Mouse (Mus musculus) granulocyte monocyte progenitor cell, adult 5-6 weeks (primary cell): ENCODE measurements around the gene Gm4792. TPM values are rescaled to one million over a fixed set of nuclear protein-coding genes. Genes with fewer than 3 reads are reported as not detected.

Experiments
- ATAC-seq: replicated peaks from 2 replicates; pipeline ENCODE4 v1.8.0; 2016; ENCODE audit warnings: mild to moderate bottlenecking, moderate TSS enrichment, inconsistent platforms; ENCODE audit not compliant: poor library complexity, severe bottlenecking
- total RNA-seq, 2 experiments: library from RNA; stranded (forward) in 1 of 2; stranded (reverse) in 1 of 2; fragments of 200-712, 200-1000 nt in 1 of 2; fragments of >200 nt in 1 of 2; fragmentation: Nextera tagmentation in 1 of 2; gene quantifications; 2 replicates each; pipeline ENCODE4 v1.2.3; 2014 to 2017

The Gm4792 gene
- total RNA-seq, 2 experiments from 2014 or later: not detected

DNA sequence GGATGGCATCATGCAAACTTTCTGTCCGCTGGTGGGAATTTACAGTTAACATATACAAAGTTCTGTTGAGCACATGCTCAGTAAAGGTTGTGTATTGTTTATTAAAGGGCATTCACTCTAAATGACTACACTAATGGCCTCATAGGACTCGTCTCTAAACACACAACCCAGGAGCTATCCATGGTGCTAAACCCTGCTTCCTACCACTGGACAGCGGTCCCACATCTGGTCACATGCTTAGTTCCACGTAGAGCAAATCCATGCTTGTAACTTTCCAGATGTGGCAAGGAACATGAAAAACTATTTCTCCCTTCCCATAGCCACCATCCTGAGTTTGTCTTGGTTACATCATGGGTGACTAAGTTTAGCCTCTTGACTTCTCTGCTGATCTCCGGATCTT is 7.0 kb upstream of the Gm4792 start:
- no peak for ATAC-seq

DNA sequence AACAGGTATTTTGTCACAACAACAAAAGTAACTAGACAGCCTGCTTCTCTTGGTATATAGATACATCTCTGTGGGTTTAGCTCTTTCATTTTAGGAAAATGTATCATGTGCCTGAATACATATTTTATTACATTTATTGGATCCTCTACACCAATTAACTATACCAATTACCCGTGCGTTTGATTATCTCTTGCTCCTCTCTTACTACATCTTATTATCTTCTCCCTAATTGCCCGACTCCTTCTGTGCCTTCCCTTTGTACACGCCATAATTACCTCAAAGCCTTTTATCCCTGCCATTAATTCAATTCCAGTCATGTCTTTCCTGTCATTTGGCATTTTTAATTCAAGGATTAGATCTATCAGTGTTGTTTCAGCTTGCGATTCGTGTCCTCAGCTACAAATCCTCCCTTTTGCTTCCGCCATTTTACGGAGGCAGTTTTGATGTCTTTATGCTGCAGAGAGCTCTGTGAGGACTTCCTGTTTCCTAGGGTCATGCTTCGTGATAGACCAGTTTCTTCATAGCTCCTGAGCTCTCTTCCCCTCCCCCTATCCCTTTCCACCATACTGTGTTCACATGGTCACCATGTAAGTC is 5.7 kb upstream of the Gm4792 start:
- ATAC-seq: no peak

GRCm38 (mm10) chr10:94299301-94299700 is 798 bp upstream of the Gm4792 start:
- no peak for ATAC-seq

- no peak for ATAC-seq
These were observed 2.4 kb downstream of the Gm4792 start for GRCm38 (mm10) chr10:94295923-94296605.

- ATAC-seq: no peak
These were observed 3.4 kb downstream of the Gm4792 start for GRCm38 (mm10) chr10:94294933-94295750.

DNA sequence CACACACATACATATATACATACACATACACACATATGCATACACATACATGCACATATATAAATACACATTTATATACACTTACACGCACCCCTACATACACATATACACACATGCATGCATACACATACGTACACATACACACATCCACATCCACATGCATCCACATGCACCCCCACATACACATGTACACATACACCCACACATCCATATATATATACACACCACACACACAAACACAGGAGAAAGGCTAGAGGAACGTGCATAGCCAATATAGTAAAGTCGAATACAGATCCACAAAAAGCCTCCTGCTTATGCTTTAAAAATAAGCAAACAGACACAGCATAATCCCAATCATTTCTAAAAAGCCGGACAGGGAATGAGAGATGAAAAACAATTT is 4.1 kb downstream of the Gm4792 start:
- ATAC-seq: no peak

GRCm38 (mm10) chr10:94282797-94283196 is 15.7 kb downstream of the Gm4792 start:
- no peak for ATAC-seq

GRCm38 (mm10) chr10:94282179-94282578 is 16.3 kb downstream of the Gm4792 start:
- ATAC-seq: no peak

- ATAC-seq: no peak
These were observed 22.0 kb downstream of the Gm4792 start for GRCm38 (mm10) chr10:94276511-94276910.

- no peak for ATAC-seq
These were observed 23.2 kb downstream of the Gm4792 start for GRCm38 (mm10) chr10:94275321-94275720.

DNA sequence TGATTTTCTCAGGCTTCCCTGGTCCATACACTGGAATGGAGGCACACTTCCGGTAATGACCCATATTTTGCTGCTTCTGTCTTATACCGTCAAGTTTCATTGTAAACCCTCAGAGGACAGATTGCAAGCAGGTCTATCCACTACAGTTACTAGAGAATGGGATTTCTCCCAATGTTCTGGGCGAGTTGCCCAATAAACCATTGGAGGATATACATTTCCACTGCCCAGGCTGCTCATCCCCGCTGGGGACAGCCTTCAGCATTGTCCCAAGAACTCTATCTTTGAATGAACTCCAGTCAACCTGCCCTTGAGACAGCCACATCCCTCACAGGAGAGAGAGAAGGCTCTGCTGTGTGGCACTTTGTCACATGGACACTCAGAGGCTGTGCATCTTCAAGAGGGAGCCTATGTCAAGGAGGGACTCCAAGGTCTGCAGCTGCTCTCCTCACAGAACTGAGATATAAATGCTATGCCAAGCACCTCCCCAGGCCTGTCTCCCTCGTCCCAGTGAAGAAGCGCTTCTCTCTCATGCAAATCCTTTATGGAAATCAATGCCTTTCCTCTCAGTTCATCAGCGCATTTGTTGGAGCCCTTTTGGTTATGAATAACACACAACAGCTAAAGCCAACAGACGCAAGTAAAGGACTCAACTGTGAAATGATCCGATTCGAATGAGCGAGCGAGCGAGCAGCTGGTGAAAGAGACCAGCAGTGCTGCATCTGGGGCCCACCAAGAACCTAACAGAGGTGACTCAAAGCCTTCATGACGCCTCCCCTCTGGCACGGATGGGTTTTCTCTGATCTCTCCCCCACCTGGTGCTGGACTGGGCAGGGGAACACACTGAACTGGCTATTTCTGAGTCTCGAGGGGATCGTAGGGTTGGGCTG is 32.6 kb downstream of the Gm4792 start:
- ATAC-seq: no peak

- ATAC-seq: no peak
These were observed 35.3 kb downstream of the Gm4792 start for GRCm38 (mm10) chr10:94263211-94263610.

DNA sequence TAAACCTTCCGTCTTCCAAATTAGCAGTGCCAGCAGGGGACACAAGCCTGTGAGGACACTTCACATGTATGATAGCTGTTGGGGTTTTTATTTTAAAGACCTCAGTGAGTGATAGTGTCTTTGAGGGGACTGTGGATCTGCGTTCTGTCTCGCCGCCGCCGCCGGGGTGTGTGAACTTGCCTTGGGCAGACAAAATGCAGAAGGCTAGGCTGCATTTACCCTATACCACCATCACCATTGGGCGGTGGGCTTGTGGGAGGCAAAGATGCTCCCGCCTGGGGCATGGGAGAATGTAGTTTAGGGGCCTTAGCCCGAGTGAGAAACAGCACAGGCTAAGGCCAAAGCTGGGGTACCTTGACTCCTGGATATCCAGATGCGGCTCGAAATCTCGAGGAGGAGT is 35.9 kb downstream of the Gm4792 start:
- ATAC-seq: no peak

DNA sequence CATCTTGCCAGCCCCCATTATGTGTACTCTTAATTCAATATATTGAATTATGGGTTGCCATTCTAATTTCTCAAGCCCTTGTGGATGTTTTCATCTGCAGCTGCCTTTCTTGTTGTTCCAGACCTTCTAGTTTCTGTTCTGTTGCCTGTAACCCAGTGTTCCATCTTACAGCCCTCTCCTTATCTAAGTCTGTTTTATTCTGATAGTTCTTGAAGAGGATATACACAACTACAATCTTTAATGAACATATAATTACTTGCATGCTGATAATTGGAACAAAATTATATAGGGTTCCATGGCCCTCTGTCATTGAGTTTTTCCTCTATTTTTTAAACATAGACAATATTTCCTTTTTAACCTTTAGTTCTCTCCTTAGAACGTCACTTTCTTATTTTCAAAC is 38.0 kb downstream of the Gm4792 start:
- ATAC-seq: no peak

DNA sequence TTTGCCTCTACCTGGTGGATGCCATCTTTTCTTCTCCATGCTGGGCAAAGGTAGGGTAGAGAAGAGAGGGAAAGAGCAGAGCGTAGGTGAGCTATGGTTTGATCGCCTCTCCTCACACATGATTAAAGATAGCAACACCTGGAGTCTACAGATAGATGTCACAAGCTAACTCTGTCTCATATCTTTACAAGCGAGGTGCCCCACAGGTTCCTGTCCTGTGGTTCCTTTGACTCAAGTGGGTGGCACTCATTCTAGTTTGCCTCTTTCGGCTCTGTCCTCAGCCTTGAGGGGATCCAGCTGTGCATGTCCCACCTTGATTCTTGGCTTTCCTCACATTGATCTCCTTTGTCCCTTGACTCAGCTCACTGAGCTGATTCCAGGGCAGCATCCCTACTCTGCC is 42.0 kb downstream of the Gm4792 start:
- no peak for ATAC-seq

GRCm38 (mm10) chr10:94255744-94256143 is 42.8 kb downstream of the Gm4792 start:
- no peak for ATAC-seq

DNA sequence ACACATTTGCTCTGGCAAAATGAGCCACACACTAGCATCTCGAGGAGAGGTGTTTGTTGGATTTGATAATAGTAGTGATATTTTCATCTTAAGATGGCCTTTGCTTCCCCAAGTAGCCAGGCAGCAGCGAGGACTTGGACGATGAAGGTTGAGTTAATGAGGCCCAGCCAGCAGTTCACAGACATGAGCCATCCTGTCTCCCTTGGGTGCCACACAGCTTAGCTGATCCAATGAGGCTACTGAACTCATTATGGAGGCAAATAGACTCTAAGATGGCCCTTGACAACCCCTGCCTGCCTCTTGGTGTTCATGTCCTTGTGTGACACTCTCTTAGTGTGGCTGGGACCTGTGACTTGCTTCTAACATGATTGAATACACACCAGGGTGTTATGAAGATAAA is 43.7 kb downstream of the Gm4792 start:
- no peak for ATAC-seq

GRCm38 (mm10) chr10:94253260-94253807 is 45.2 kb downstream of the Gm4792 start:
- no peak for ATAC-seq

DNA sequence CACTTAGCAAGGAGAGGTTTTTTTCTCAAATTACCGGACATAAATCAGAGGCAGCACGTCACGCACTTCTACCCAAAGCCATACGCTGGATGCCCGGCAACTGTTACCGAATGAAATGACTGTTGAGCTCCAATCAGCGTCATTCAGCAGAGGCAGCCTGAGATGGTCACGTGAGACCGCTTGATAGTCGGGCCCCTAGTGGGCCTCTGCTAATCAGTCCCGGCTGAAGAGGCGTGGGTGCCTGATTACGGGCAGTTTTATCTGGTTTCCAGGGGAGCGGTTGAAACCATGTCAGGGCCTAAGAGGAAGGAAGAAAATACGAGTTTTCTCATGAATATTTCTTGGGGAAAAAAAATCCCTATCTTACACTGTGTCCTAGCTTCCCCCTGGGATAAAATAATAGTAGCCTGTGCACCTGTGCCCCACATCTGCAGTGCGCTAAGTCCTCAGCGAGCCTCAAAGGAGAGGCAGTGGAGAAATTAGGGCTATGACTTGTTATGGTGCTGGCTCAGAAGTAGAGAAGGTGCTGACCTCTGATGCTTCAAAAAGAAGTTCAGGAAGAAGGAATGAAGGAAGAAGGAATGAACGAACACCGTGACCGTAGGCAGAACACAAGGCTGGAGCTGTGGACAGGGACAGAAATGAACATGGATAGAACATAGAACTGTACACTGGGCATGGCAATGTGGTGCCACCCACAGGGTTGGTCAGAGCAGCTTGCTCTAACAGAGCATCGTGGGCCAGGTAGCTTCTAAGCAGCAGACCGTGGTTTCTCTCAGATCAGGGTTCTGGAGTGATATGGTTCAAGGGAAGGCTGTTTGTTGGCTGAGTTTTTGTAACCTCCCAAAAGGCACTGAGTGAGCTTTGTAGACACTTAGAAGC is 48.7 kb downstream of the Gm4792 start:
- ATAC-seq: no peak
